Mouse (Mus musculus) bone marrow, adult 2 months (tissue): ENCODE measurements around the gene Zfp385a.

Experiments used
- CTCF ChIP-seq: fragments of 200-500 bp; IDR thresholded peaks from 2 replicates; pipeline ENCODE4 v1.5.1; 2011; ENCODE audit warnings: low read length, control low read depth; ENCODE audit not compliant: control insufficient read depth, insufficient read depth
- POLR2A ChIP-seq: fragments of 200-500 bp; IDR thresholded peaks from 2 replicates; pipeline ENCODE4 v1.6.1; 2011; ENCODE audit warnings: low read depth, mild to moderate bottlenecking, control low read depth, low read length, borderline replicate concordance; ENCODE audit not compliant: control insufficient read depth

GRCm38 (mm10) chr15:103297313-103297712 is 42.6 kb downstream of the Zfp385a start:
- TF ChIP-seq POLR2A (no peak), CTCF (no peak)
